Mouse (Mus musculus) cerebellum, adult 2 months (tissue): Measurements from ENCODE around the gene Dock9.
A peak's percentile ranks its signal among the peaks of the same experiment; 100 is the strongest.

ENCODE experiments used
- CTCF ChIP-seq: fragments of 200-500 bp; IDR thresholded peaks from 2 replicates; pipeline ENCODE4 v1.5.1; 2011; ENCODE audit warnings: low read depth, mild to moderate bottlenecking, control low read depth, low read length, moderate library complexity, borderline replicate concordance; ENCODE audit not compliant: insufficient read depth
- POLR2A ChIP-seq: fragments of 200-500 bp; IDR thresholded peaks from 2 replicates; pipeline ENCODE4 v1.6.1; 2011; ENCODE audit warnings: low read length, control low read depth, borderline replicate concordance; ENCODE audit not compliant: insufficient read depth

- no peak for TF ChIP-seq CTCF
- TF ChIP-seq POLR2A, result peak; percentile 27; the same call in 1 of the 2 replicates
These were observed 28.1 kb upstream of the Dock9 start for GRCm38 (mm10) chr14:121825521-121826445.
